Mouse (Mus musculus): ENCODE results near the gene Olfr994.

- TF ChIP-seq CTCF (IDR thresholded peaks at IDR 0.05; ENCODE audit: low read depth) (no peak), EP300 (optimal IDR thresholded peaks at IDR 0.05) (no peak)
Observed at GRCm38 (mm10) chr2:85425893-85426292, 10.4 kb downstream of the Olfr994 start.
